17 mouse cellular contexts compared by ENCODE assay signal in the genomic region with DNA sequence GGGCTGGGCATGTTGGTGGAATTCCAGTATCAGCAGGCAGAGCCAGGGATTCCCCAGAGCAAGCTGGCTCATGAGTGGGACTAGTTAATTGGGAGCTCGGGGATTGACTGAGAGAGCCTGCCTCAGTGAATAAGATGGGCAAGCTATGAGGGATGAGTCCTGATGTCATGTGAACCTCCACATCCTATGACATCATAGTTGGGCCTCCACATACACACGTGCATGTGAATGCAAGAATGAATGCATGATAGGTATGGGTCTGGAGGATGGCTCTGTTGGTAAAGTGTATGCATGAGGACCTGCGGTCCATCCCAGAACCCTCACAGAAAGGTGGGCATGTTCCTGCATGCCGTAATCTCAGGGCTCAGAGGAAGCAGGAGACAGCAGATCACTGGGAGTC.
"Had no signal": no experiment of that assay in that cellular context is flagged by ENCODE, and none has a peak within 500 bp of the region (broad histone marks: within the 10 kb centered on the region; RNA-seq: fewer than 3 reads in every experiment).

No protein-coding gene starts in this region.

- ATAC-seq: intestine, postnatal 0 days; liver, embryonic 12.5 days had no signal

- H3K27ac ChIP-seq: layer of hippocampus, adult 2 months; limb, embryonic 12.5 days; liver, embryonic 12.5 days; liver, embryonic 15.5 days; lung, embryonic 15.5 days; stomach, embryonic 15.5 days had no signal

- H3K27me3 ChIP-seq: limb, embryonic 12.5 days; liver, embryonic 12.5 days; liver, embryonic 15.5 days; lung, embryonic 15.5 days; stomach, embryonic 15.5 days had no signal

- H3K4me3 ChIP-seq: layer of hippocampus, adult 2 months; limb, embryonic 12.5 days; liver, embryonic 12.5 days; liver, embryonic 15.5 days; lung, embryonic 15.5 days; stomach, embryonic 15.5 days had no signal

- H3K9me3 ChIP-seq: limb, embryonic 12.5 days; liver, embryonic 12.5 days; liver, embryonic 15.5 days; lung, embryonic 15.5 days; stomach, embryonic 15.5 days had no signal

- H3K4me2 ChIP-seq: limb, embryonic 12.5 days; liver, embryonic 12.5 days; liver, embryonic 15.5 days; lung, embryonic 15.5 days; midbrain, embryonic 11.5 days; stomach, embryonic 15.5 days had no signal

- H3K4me1 ChIP-seq: lung, embryonic 15.5 days had no signal

- DNase-seq: layer of hippocampus, adult 9-11 months; liver; lung, adult 18-20 months; lung, postnatal 4 days; midbrain, embryonic 14.5 days; right cerebral cortex, adult 18-20 months; right cerebral cortex, postnatal 14 days; right cerebral cortex, postnatal 4 days; thymus, postnatal 4 days had no signal

- H3K36me3 ChIP-seq: limb, embryonic 12.5 days; liver, embryonic 12.5 days; liver, embryonic 15.5 days; lung, embryonic 15.5 days; stomach, embryonic 15.5 days had no signal

- H3K9ac ChIP-seq: liver, embryonic 12.5 days; liver, embryonic 15.5 days; lung, embryonic 15.5 days; stomach, embryonic 15.5 days had no signal
